Mouse (Mus musculus): ENCODE measurements around the gene Syn3. TPM values are rescaled to one million over a fixed set of nuclear protein-coding genes. Genes with fewer than 3 reads are reported as not detected.
A peak's percentile ranks its signal among the peaks of the same experiment; 100 is the strongest.

Gene Syn3
- polyA plus RNA-seq, 1 experiment from 2014 or later = 0.99 TPM

DNA sequence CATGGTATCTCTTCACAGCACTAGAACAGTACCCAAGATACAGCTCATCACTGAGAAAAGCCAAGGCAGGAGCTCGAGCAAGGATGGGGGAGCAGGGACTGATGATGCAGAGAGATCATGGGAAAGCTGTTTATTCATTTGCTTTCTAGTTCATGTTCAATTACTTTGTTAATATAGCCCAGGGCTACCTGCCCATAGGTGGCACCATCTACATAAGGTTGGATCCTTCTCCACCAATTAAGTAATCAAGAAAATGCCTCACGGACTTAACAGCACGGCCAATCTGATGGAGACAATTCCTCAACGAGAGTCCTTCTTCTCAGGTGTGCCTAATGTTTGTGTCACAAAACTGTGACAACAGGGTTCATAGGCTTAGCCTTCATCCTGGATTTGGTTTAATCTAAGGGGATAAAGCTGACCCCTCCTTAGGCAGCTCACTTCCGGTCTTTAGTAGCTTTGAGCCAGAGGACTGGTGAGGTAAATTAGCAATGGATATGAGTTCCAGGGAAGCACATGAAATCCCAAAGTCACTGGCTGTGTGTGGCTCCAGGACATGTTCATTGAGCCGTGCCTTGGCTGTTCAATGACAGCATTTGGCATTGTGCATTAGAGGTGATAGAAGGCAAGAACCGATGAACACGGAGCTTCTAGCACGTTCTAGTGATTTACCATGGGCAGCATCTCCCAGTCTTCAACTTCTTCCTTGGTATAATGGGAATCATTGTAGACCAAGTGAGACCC is 423.6 kb downstream of the Syn3 start:
- 72% methylated on average over 9 of the region's 9 CpGs for WGBS (ENCODE audit: insufficient replicate concordance)

DNA sequence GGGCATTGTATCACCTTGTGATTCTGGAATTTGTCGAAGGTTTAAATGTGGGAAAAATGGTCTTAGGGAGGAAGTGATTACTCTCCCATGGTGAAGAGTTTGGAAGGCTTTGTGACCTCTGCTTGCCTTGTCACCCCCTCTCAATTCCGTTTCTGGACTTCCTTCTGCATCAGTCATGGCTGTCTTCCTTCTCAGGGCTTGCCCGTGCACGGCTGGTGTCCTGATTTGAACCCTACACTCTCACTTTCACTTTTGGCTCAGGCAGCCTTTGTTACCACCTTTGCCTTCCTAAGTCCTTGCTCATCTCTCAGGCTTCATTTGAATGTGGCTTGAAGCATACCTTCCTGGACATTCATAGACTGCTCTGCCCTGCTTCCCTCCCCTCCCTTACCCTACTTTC is 424.6 kb downstream of the Syn3 start:
- 78% methylated on average over 4 of the region's 4 CpGs for WGBS (ENCODE audit: insufficient replicate concordance)
- no peak overlapping the region for H3K9ac ChIP-seq (ENCODE audit: low read depth, low read length)
- no peak for ATAC-seq (replicated peaks; ENCODE audit: insufficient number of reproducible peaks, low FRiP score, low TSS enrichment)

More for the DNA sequence above, 423.6 kb downstream of the Syn3 start:
- Histone ChIP-seq H3K4me3 (ENCODE audit: low read depth, low read length) (no peak overlapping the region), H3K4me1 (ENCODE audit: control insufficient read depth, insufficient read depth, low read length) (no peaks in the 10 kb centered on the region), H3K27ac (ENCODE audit: low read depth, low read length) (no peak overlapping the region), H3K36me3 (ENCODE audit: control insufficient read depth, insufficient read depth, low read length) (no peaks in the 10 kb centered on the region), H3K27me3 (ENCODE audit: control insufficient read depth, insufficient read depth, low read length) (no peaks in the 10 kb centered on the region), H3K9ac (ENCODE audit: low read depth, low read length) (no peak overlapping the region), H3K4me2 (no peak overlapping the region), H3K9me3 (replicated peaks; ENCODE audit: control insufficient read depth, low read length) (peaks cover 3% of the 10 kb centered on the region; the same call in 1 of the 2 replicates)
- no peak for ATAC-seq (replicated peaks; ENCODE audit: insufficient number of reproducible peaks, low FRiP score, low TSS enrichment)

DNA sequence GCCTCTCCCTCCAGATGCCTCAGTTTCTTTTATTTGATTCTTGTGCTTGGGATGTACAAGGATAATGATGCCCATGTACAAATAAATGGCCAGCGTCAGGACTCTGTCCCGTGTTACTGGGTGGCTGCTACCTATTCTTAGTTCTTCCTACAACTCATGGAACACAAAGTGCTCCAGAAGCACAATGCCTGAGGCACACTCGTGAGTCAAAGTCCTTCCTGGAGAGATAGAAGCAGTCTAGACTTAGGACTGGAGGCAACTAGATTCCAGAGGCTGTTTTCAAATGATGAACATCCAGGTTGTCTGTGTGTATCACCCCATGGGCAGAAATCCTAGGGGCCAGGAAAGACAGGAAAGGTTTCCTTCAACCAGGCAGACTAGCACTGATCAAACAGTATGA is 427.9 kb downstream of the Syn3 start:
- H3K27ac ChIP-seq (ENCODE audit: low read depth, low read length) = no peak overlapping the region
- no peak overlapping the region for H3K4me2 ChIP-seq
- H3K9me3 ChIP-seq (replicated peaks; ENCODE audit: control insufficient read depth, low read length) = peaks cover 3% of the 10 kb centered on the region; the same call in 1 of the 2 replicates
- H3K4me1 ChIP-seq (ENCODE audit: control insufficient read depth, insufficient read depth, low read length) = no peaks in the 10 kb centered on the region
- no peaks in the 10 kb centered on the region for H3K27me3 ChIP-seq (ENCODE audit: control insufficient read depth, insufficient read depth, low read length)
- no peak for ATAC-seq (replicated peaks; ENCODE audit: insufficient number of reproducible peaks, low FRiP score, low TSS enrichment)
- H3K4me3 ChIP-seq (ENCODE audit: low read depth, low read length) = no peak overlapping the region
- 77% methylated on average over 3 of the region's 3 CpGs for WGBS (ENCODE audit: insufficient replicate concordance)
- H3K36me3 ChIP-seq (ENCODE audit: control insufficient read depth, insufficient read depth, low read length) = no peaks in the 10 kb centered on the region
- H3K9ac ChIP-seq (ENCODE audit: low read depth, low read length) = no peak overlapping the region

More for the DNA sequence above, 424.6 kb downstream of the Syn3 start:
- Histone ChIP-seq H3K4me2 (no peak overlapping the region), H3K27me3 (ENCODE audit: control insufficient read depth, insufficient read depth, low read length) (no peaks in the 10 kb centered on the region), H3K9me3 (replicated peaks; ENCODE audit: control insufficient read depth, low read length) (peaks cover 3% of the 10 kb centered on the region; the same call in 1 of the 2 replicates), H3K36me3 (ENCODE audit: control insufficient read depth, insufficient read depth, low read length) (no peaks in the 10 kb centered on the region), H3K4me1 (ENCODE audit: control insufficient read depth, insufficient read depth, low read length) (no peaks in the 10 kb centered on the region), H3K4me3 (ENCODE audit: low read depth, low read length) (no peak overlapping the region), H3K27ac (ENCODE audit: low read depth, low read length) (no peak overlapping the region)

DNA sequence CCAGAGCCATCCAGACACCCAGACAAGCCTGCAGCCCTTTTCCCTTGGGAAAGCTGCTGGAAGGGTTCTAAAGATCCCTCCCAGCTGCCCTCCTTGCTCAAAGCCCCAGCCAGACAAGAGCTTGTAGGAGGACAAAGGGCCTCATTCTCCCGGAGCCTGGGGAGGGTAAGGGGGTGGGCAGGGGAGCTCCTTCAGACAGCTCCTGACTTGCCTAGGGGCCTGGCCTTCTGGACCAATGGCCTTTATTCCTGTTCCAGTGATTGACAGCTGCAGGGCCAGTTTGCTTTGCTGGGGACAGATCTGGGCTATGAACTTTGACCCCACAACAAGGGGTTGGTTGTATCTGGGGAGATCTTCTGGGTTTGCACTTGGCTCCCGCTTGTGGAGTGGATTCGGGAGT is 429.4 kb downstream of the Syn3 start:
- ATAC-seq (replicated peaks; ENCODE audit: insufficient number of reproducible peaks, low FRiP score, low TSS enrichment) = no peak
- WGBS (ENCODE audit: insufficient replicate concordance) = 43% methylated on average over 3 of the region's 3 CpGs
- H3K4me2 ChIP-seq = no peak overlapping the region
- H3K4me3 ChIP-seq (ENCODE audit: low read depth, low read length) = no peak overlapping the region
- H3K36me3 ChIP-seq (ENCODE audit: control insufficient read depth, insufficient read depth, low read length) = no peaks in the 10 kb centered on the region
- H3K27ac ChIP-seq (ENCODE audit: low read depth, low read length) = no peak overlapping the region
- no peaks in the 10 kb centered on the region for H3K27me3 ChIP-seq (ENCODE audit: control insufficient read depth, insufficient read depth, low read length)
- H3K9ac ChIP-seq (ENCODE audit: low read depth, low read length) = no peak overlapping the region
- no peaks in the 10 kb centered on the region for H3K4me1 ChIP-seq (ENCODE audit: control insufficient read depth, insufficient read depth, low read length)
- peaks cover 3% of the 10 kb centered on the region; the same call in 1 of the 2 replicates for H3K9me3 ChIP-seq (replicated peaks; ENCODE audit: control insufficient read depth, low read length)

DNA sequence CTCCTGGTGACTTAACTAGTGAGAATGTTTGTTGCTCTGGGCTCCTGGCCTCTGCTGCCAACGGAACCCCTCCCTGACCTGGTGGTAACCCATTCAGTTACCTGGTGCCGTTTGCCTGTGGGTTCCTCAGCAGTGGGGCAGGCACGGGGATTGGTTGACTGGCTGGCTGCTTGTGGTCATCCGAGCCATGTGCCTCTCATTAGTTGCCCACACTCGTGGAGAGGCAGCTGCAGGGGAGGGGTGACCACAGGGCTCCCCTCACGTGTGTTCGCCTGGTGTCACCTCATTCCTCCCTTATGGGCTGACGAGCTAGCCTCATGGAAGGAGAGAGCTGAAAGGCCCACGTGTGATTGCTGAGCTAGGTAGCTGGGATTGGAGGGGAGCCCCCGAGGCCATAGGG is 430.8 kb downstream of the Syn3 start:
- no peaks in the 10 kb centered on the region for H3K27me3 ChIP-seq (ENCODE audit: control insufficient read depth, insufficient read depth, low read length)
- no peaks in the 10 kb centered on the region for H3K9me3 ChIP-seq (replicated peaks; ENCODE audit: control insufficient read depth, low read length)
- 69% methylated on average over 10 of the region's 10 CpGs for WGBS (ENCODE audit: insufficient replicate concordance)
- H3K27ac ChIP-seq (ENCODE audit: low read depth, low read length) = no peak overlapping the region
- no peak overlapping the region for H3K4me2 ChIP-seq
- H3K9ac ChIP-seq (ENCODE audit: low read depth, low read length) = no peak overlapping the region
- no peaks in the 10 kb centered on the region for H3K4me1 ChIP-seq (ENCODE audit: control insufficient read depth, insufficient read depth, low read length)
- ATAC-seq (replicated peaks; ENCODE audit: insufficient number of reproducible peaks, low FRiP score, low TSS enrichment) = no peak
- no peaks in the 10 kb centered on the region for H3K36me3 ChIP-seq (ENCODE audit: control insufficient read depth, insufficient read depth, low read length)
- H3K4me3 ChIP-seq (ENCODE audit: low read depth, low read length) = no peak overlapping the region

DNA sequence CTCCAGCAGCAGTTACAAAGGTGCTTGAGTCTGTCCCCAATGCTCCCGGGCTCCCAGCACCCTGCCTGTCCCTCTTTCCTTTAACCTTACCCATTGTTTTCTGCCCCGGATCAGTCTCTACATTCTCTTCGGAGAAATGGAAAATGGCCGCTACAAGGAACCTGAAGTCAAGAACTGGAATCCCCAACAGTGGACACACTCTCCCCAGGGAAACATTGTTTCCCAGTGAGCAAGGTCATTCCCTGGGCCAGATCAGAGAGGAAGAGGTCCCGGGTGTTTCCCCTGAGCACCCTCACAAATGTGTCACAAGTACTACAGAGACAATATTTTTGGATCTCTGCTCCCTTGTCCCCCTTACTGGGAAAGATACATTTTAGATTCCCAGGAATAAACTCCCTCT is 432.0 kb downstream of the Syn3 start:
- Histone ChIP-seq H3K4me3 (ENCODE audit: low read depth, low read length) (no peak overlapping the region), H3K4me2 (no peak overlapping the region), H3K9me3 (replicated peaks; ENCODE audit: control insufficient read depth, low read length) (peaks cover 3% of the 10 kb centered on the region; the same call in 1 of the 2 replicates), H3K36me3 (ENCODE audit: control insufficient read depth, insufficient read depth, low read length) (no peaks in the 10 kb centered on the region), H3K27me3 (ENCODE audit: control insufficient read depth, insufficient read depth, low read length) (no peaks in the 10 kb centered on the region), H3K9ac (ENCODE audit: low read depth, low read length) (no peak overlapping the region), H3K4me1 (ENCODE audit: control insufficient read depth, insufficient read depth, low read length) (no peaks in the 10 kb centered on the region), H3K27ac (ENCODE audit: low read depth, low read length) (no peak overlapping the region)
- WGBS (ENCODE audit: insufficient replicate concordance) = 75% methylated on average over 5 of the region's 5 CpGs
- ATAC-seq (replicated peaks; ENCODE audit: insufficient number of reproducible peaks, low FRiP score, low TSS enrichment) = no peak

DNA sequence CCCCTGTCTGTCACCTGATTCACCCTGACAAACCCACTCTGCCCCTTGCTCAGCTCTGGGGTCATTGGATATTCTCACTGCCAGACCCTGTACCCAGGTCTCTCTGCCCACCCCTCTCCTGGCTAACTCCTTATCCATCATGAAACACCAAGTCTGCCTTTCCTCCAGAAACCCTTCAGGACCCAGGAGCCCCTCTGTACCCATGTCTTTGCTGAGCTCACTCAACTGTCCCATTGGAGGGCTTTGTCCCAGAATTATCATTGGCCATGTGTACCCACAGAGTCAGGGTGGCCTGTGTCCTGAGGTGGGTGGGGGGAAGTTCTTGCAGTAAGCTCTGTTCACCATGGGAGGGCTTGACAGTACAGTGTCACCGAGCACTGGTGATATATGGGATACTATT is 433.0 kb downstream of the Syn3 start:
- Histone ChIP-seq H3K4me1 (ENCODE audit: control insufficient read depth, insufficient read depth, low read length) (no peaks in the 10 kb centered on the region), H3K4me3 (ENCODE audit: low read depth, low read length) (no peak overlapping the region), H3K9me3 (replicated peaks; ENCODE audit: control insufficient read depth, low read length) (peaks cover 4% of the 10 kb centered on the region; the same call in 1 of the 2 replicates), H3K9ac (ENCODE audit: low read depth, low read length) (no peak overlapping the region), H3K36me3 (ENCODE audit: control insufficient read depth, insufficient read depth, low read length) (no peaks in the 10 kb centered on the region), H3K4me2 (no peak overlapping the region), H3K27ac (ENCODE audit: low read depth, low read length) (no peak overlapping the region), H3K27me3 (ENCODE audit: control insufficient read depth, insufficient read depth, low read length) (no peaks in the 10 kb centered on the region)
- ATAC-seq (replicated peaks; ENCODE audit: insufficient number of reproducible peaks, low FRiP score, low TSS enrichment) = no peak
- 59% methylated on average over 1 of the region's 1 CpGs for WGBS (ENCODE audit: insufficient replicate concordance)

DNA sequence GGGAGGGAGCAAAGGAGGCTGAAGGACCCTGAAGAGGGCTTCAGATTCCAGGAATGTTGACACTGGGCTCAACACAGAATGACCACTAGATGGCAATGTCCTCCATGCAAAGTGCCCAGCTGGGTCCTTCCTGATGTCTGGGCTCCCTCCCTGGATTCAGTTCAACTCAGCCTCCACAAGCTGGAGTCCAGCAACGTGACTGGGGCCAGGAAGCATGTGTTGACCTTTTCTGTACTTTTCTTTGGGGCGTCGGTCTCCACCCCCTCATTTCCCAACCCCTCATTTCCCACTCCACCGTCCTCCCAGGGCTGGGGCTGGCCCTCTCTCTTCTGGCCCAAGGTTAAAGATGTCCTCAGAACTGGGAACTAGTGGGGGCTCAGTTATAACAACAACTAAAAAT is 433.8 kb downstream of the Syn3 start:
- no peak overlapping the region for H3K9ac ChIP-seq (ENCODE audit: low read depth, low read length)
- H3K36me3 ChIP-seq (ENCODE audit: control insufficient read depth, insufficient read depth, low read length) = no peaks in the 10 kb centered on the region
- H3K27me3 ChIP-seq (ENCODE audit: control insufficient read depth, insufficient read depth, low read length) = no peaks in the 10 kb centered on the region
- H3K27ac ChIP-seq (ENCODE audit: low read depth, low read length) = no peak overlapping the region
- no peak overlapping the region for H3K4me2 ChIP-seq
- WGBS (ENCODE audit: insufficient replicate concordance) = 4% methylated on average over 4 of the region's 4 CpGs
- H3K9me3 ChIP-seq (replicated peaks; ENCODE audit: control insufficient read depth, low read length) = peaks cover 4% of the 10 kb centered on the region; the same call in 1 of the 2 replicates
- no peak overlapping the region for H3K4me3 ChIP-seq (ENCODE audit: low read depth, low read length)
- peak; percentile 40; the same call in 1 of the 2 replicates for ATAC-seq (replicated peaks; ENCODE audit: insufficient number of reproducible peaks, low FRiP score, low TSS enrichment)
- H3K4me1 ChIP-seq (ENCODE audit: control insufficient read depth, insufficient read depth, low read length) = no peaks in the 10 kb centered on the region

DNA sequence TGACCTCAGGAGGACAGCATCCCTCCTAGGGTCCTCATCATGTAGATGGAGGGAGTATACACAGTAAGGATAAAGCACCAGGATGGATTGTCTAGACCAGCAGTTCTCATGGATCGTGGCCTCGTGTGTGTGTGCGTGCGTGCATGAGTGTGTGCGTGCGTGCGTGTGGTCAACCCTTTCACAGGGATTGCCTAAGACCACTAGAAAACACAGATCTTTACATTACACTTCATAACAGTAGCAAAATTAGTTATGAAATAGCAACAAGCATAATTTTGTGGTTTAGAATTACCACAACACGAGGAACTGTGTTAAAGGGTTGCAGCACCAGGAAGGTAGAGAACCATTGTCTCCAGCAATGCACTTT is 435.7 kb downstream of the Syn3 start:
- Histone ChIP-seq H3K4me1 (ENCODE audit: control insufficient read depth, insufficient read depth, low read length) (no peaks in the 10 kb centered on the region), H3K9ac (ENCODE audit: low read depth, low read length) (no peak overlapping the region), H3K36me3 (ENCODE audit: control insufficient read depth, insufficient read depth, low read length) (no peaks in the 10 kb centered on the region), H3K9me3 (replicated peaks; ENCODE audit: control insufficient read depth, low read length) (peaks cover 4% of the 10 kb centered on the region; the same call in 1 of the 2 replicates), H3K4me3 (ENCODE audit: low read depth, low read length) (no peak overlapping the region), H3K27me3 (ENCODE audit: control insufficient read depth, insufficient read depth, low read length) (no peaks in the 10 kb centered on the region), H3K4me2 (no peak overlapping the region), H3K27ac (ENCODE audit: low read depth, low read length) (no peak overlapping the region)
- no peak for ATAC-seq (replicated peaks; ENCODE audit: insufficient number of reproducible peaks, low FRiP score, low TSS enrichment)
- WGBS (ENCODE audit: insufficient replicate concordance) = 92% methylated on average over 8 of the region's 8 CpGs

All from heart, embryonic 11.5 days (tissue).